Mouse (Mus musculus) gastrocnemius, postnatal 4 days (tissue): ENCODE measurements around the gene Dapk3. TPM values are rescaled to one million over a fixed set of nuclear protein-coding genes. Genes with fewer than 3 reads are reported as not detected.
"Not testable (repeated sequence)": the region's sequence is repeated elsewhere in the genome, so short reads cannot be mapped to it uniquely, and the experiment has no call there.

Source experiments
- DNase-seq, 2 experiments: peaks; one replicate each; pipeline ENCODE4 v3.0.0; 2021 to 2022; ENCODE audit warnings: low spot score in 2 of 2, mixed read lengths in 2 of 2
- total RNA-seq, 2 experiments: library from RNA; stranded (reverse); gene quantifications; 2 replicates each; pipeline ENCODE4 v1.2.3; 2021

Dapk3 gene
- total RNA-seq, 2 experiments from 2014 or later: 40.2 to 41.4 TPM

- DNase-seq: no peak
Observed at GRCm38 (mm10) chr10:81198990-81199389, 16.2 kb downstream of the Dapk3 start.

GRCm38 (mm10) chr10:81200141-81200540 lies 17.3 kb downstream of the Dapk3 start:
- no peak for DNase-seq

- DNase-seq: no peak
Observed at GRCm38 (mm10) chr10:81200605-81201287, 17.9 kb downstream of the Dapk3 start.

GRCm38 (mm10) chr10:81201807-81202758 lies 19.3 kb downstream of the Dapk3 start, which contains the start of gene Nmrk2:
Gene Nmrk2, minus strand, starts transcription at chr10:81202051.
- no peak for DNase-seq

- no peak for DNase-seq
Observed at GRCm38 (mm10) chr10:81202978-81203720, 20.3 kb downstream of the Dapk3 start.

GRCm38 (mm10) chr10:81204137-81204536 lies 21.3 kb downstream of the Dapk3 start:
- DNase-seq: no peak

- DNase-seq: no peak
Observed at GRCm38 (mm10) chr10:81210154-81210553, 27.3 kb downstream of the Dapk3 start.

- DNase-seq: no peak
Observed at GRCm38 (mm10) chr10:81216260-81216659, 33.5 kb downstream of the Dapk3 start.

- DNase-seq: no peak
Observed at GRCm38 (mm10) chr10:81216810-81217209, 34.0 kb downstream of the Dapk3 start.

- not testable (repeated sequence) for DNase-seq
Observed at GRCm38 (mm10) chr10:81217267-81217666, 34.5 kb downstream of the Dapk3 start.

GRCm38 (mm10) chr10:81217964-81218363 lies 35.2 kb downstream of the Dapk3 start:
- peak in 1 of 2 experiments; percentile 63 for DNase-seq

- no peak for DNase-seq
Observed at GRCm38 (mm10) chr10:81221402-81222015, 38.7 kb downstream of the Dapk3 start.

GRCm38 (mm10) chr10:81223731-81224130 lies 40.9 kb downstream of the Dapk3 start:
- not testable (repeated sequence) for DNase-seq

GRCm38 (mm10) chr10:81229735-81230437 lies 47.1 kb downstream of the Dapk3 start:
- DNase-seq: no peak

- DNase-seq: no peak
Observed at GRCm38 (mm10) chr10:81230438-81231332, 47.9 kb downstream of the Dapk3 start, which contains the start of gene Atcay. Gene Atcay, minus strand, starts transcription at chr10:81230833.

GRCm38 (mm10) chr10:81231436-81231835 lies 48.6 kb downstream of the Dapk3 start:
- no peak for DNase-seq

GRCm38 (mm10) chr10:81232580-81233225 lies 49.9 kb downstream of the Dapk3 start, which contains the start of gene Zfr2:
Gene Zfr2, plus strand, starts transcription at chr10:81233155.
- peak; percentile 62 to 80 for DNase-seq

- DNase-seq: no peak
Observed at GRCm38 (mm10) chr10:81233226-81233585, 50.4 kb downstream of the Dapk3 start.

- DNase-seq: no peak
Observed at GRCm38 (mm10) chr10:81234206-81234605, 51.4 kb downstream of the Dapk3 start.
